Mouse (Mus musculus): ENCODE results near the gene Stk24.

Stk24 gene

GRCm38 (mm10) chr14:121348256-121348655, 31.6 kb downstream of the Stk24 start:
- DNase-seq: peak; percentile 82 to 90

DNA sequence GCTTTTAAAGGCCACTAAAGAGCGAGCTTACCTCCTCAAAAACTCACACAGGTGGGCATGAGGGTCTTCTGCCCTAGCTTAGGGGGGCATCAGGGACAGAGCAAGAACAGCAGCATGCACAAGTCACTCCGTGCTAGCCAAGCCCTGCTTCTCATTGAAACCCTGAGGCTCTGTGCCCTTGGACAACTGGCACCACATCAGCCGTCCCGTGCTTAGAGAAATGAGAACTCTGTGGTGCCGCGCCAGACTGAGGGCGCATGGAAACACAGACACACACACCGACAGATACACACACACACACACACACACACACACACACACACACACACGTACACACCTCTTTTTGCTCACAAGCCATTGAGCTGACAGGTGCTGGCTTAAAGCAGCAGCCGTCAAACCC, 32.7 kb downstream of the Stk24 start:
- DNase-seq: no peak

DNA sequence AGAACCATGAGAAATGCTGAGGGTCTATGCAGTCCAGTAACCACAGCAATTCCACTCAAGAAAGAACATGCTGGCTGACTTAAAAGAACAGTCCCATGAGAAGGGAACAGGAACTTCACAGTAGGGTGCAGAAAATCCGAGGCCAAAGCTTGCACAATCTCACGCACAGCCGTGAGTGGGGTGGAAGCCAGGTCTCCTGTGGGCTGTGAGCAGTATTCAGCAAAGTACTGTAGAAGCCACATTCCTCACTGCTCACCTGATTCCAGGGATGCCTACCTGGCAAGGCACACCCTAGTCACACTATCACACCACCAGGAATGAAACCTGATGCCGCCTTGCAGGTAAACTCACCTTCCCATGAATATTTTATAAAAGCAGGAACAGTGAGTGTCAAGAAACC, 33.2 kb downstream of the Stk24 start:
- no peak for DNase-seq

GRCm38 (mm10) chr14:121346053-121346452, 33.8 kb downstream of the Stk24 start:
- DNase-seq: no peak

GRCm38 (mm10) chr14:121344928-121345327, 34.9 kb downstream of the Stk24 start:
- no peak for DNase-seq

GRCm38 (mm10) chr14:121342885-121343284, 36.9 kb downstream of the Stk24 start:
- no peak for DNase-seq

- DNase-seq: peak; percentile 60 to 77
Observed at GRCm38 (mm10) chr14:121339951-121340401, 39.8 kb downstream of the Stk24 start.

DNA sequence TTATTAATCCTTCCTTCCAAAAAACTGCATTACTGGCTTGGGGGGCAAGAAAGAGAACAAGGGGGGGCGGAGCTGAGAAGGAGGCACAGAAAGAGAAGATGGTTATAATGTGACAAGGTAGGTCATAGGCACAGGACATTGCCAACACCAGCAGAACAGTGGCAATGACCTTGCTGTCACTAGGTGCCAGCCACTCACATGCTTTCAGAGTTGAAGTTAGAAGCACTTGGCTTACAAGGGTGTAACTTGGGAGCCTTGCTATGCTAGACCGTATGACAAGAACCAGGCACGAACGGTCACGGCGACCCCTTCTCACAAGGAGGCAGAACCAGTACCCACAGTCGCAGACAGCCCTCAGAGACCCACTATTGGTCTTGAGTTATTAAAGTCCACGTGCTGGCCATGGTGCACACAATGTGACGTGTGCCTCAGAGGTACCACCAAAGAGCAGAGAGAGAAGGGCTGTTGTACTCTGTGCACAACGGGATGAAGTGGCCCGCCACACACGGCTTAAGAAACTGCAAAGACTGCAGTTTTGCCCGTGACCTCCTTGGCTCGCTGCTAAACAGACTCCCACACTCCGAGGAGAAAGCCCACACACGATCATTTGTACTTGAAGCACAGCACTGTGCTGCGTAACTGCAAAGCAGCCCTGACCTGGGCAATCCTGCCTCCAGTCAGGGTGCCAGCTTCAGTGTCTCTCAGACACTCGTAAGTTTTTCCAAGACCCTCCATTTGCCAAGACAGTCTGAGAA, 40.8 kb downstream of the Stk24 start:
- peak; percentile 57 to 69 for DNase-seq

DNA sequence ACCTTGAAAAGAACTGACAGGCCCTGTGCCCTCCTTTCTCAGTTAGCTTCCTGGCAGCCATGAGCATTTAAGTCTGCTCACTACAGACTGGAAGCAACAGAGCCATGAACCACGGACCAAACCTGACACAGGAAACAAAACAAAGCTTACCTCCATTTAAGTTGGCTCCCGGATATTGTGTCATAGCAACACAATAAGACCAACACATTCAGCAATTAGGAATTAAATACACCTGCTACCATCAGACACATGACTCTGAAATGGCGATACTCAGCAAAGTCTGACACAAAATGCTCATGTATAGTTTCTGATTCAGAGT, 49.8 kb downstream of the Stk24 start:
- DNase-seq: no peak

DNA sequence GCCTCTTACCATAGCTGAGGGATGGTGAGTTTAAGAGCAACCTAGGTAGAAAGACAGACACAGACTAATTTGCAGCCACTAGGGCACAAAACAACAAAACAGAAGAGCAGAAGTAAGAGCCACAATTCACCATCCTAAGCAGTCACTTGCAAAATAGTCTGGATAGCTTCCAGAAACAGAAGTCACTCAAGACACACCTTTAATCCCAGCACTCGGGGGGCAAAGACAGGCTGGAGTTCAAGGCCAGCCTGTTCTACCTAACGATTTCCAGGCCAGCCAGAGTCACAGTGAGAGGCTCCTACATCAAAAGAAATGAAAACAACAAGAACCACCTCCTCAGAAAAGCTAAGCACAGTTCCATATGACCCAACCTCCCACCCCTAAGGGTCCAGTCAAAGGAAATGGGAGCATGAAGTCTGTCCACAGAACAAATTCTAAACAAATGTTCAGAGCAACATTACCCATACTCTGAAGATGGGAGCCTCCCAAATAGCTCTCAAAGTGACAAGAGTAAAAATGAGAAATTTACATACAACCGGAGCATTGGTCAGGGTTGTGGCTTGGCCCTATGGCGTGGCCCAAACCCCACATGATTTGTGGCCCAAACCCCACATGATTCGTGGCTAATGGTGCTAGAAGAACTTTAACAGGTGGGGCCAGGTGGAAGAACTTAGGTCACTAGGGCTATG, 50.3 kb downstream of the Stk24 start:
- DNase-seq: no peak

GRCm38 (mm10) chr14:121328878-121329277, 50.9 kb downstream of the Stk24 start:
- DNase-seq: no peak

GRCm38 (mm10) chr14:121326432-121326831, 53.4 kb downstream of the Stk24 start:
- DNase-seq: no peak

DNA sequence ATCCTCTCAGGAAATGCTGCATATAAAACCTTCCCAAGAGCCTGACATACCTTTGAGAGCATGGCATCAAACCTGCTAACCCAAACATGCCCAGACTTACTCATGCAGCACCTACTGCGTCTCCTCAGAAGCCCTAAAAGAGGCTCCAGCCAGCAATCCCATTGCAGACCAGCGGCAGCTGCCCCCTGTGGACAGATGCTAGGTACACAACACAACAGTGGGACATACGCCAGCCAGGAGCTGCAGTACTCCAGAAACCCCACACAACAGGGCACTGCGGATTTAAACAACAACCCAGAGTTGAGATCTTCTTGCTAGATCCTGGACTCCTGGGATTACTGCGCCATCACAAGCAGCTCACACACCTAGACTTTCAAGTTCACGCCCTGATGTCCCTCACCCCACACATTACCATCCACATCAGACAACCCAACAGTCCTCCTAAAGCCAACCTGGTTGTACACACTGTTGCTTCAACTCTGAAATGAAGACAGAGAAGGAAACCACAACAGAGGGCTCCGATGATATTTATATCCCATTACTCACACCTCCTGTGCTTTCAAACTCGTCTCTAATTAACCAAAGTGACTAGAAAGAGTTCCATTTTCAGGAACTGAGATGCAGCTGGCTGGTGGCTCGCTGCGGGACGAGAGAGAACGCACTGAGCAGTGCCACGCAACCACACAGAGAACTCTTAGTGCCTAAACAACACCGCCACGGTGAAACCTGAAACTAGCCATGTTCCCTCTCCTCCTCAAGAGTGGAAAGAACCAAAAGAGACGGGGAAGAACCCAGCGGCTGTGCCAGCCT, 55.1 kb downstream of the Stk24 start:
- DNase-seq: no peak

DNA sequence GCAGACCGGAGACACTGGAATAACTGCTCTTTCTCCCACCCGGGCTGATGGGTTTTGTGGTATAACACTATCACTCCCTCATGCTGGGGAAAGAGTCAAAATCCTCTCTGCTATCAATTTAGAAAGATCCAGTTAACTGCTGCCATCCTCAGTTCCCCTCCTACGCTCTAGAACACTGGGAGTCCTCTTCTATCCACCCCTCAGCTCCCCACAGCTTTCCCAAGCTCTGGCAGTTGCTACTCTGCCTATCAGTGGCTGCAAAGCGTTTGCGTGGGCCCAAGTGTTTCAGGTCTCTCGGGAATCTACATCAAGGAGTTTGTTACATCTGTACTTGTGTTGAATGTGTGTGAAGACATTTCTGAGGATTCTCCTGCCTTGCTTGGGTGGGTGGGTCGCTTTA, 57.2 kb downstream of the Stk24 start:
- no peak for DNase-seq

DNA sequence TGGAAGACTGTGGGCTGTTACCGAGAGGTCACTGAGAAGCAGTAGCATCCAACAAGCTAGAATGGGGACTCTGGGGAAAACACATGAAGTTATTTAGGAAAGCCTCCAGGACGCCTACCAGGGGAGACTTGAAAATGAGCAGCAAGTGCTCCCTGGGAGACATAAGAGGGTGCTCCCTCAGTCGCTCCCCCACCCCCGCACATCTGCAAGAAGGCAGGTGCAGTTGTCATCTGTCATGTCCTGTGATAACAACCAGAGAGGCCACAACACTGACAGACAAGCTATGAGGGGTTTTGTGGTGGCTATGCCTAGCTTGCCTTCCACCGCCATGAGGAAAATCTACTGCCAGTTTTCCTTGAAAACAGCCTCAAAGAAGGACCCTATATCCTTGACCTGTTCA, 57.7 kb downstream of the Stk24 start:
- DNase-seq: no peak

DNA sequence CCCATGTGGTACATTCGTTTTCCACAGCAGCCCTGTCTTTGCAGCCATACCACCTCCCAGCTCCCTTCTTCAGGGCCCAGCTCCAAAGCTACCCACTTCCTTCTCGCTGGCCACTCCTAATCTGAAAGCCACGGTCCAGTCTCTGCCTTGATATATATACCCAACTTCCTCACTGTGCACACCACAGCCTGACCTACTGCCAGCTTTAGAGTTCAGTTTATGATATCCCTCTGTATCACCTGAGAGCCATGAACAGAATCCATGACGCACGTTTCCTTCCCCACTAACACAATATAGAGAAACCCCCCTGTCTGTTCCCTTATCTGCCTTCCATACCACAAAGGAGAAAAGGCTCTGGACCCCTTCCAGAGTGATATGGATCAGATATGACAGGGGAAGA, 61.4 kb downstream of the Stk24 start:
- no peak for DNase-seq

GRCm38 (mm10) chr14:121317312-121317671, 62.5 kb downstream of the Stk24 start:
- DNase-seq: no peak

- DNase-seq: no peak
Observed at GRCm38 (mm10) chr14:121316631-121317311, 63.0 kb downstream of the Stk24 start.

GRCm38 (mm10) chr14:121316136-121316535, 63.7 kb downstream of the Stk24 start:
- DNase-seq: no peak

GRCm38 (mm10) chr14:121314934-121315333, 64.9 kb downstream of the Stk24 start:
- DNase-seq: peak; percentile 35 to 36

- DNase-seq: no peak
Observed at GRCm38 (mm10) chr14:121313283-121313682, 66.5 kb downstream of the Stk24 start.

- DNase-seq: no peak
Observed at GRCm38 (mm10) chr14:121311083-121311482, 68.7 kb downstream of the Stk24 start.
